Mouse (Mus musculus) embryonic fibroblast, embryonic 13.5 days (primary cell): Measurements from ENCODE around the gene Mmp11. TPM values are rescaled to one million over a fixed set of nuclear protein-coding genes. Genes with fewer than 3 reads are reported as not detected.

Source experiments
- H3K27ac ChIP-seq: 2 replicates; pipeline ENCODE4 v1.5.1; 2012; ENCODE audit warnings: low read length, control low read depth, inconsistent platforms; ENCODE audit not compliant: insufficient read depth
- H3K4me1 ChIP-seq: 2 replicates; pipeline ENCODE4 v1.6.1; 2011; ENCODE audit warnings: low read length; ENCODE audit not compliant: control insufficient read depth, insufficient read depth
- H3K4me3 ChIP-seq: 2 replicates; pipeline ENCODE4 v1.5.1; 2011; ENCODE audit warnings: mild to moderate bottlenecking, control low read depth, low read length; ENCODE audit not compliant: insufficient read depth
- CTCF ChIP-seq: IDR thresholded peaks from 2 replicates; pipeline ENCODE4 v1.5.1; 2011; ENCODE audit warnings: mild to moderate bottlenecking, control low read depth, low read length, moderate library complexity, borderline replicate concordance; ENCODE audit not compliant: insufficient read depth
- POLR2A ChIP-seq: IDR thresholded peaks from 2 replicates; pipeline ENCODE4 v1.6.1; 2011; ENCODE audit warnings: low read depth, mild to moderate bottlenecking, control low read depth, low read length, moderate library complexity
- polyA plus RNA-seq: library from polyadenylated mRNA; stranded (reverse); fragments of >200 nt; gene quantifications from 2 replicates; pipeline ENCODE4 v1.2.4, GENCODE M21; 2011; ENCODE audit warnings: low read depth; ENCODE audit not compliant: missing spikeins, insufficient read length

Mmp11 gene
- polyA plus RNA-seq, 1 experiment = 71.0 TPM

DNA sequence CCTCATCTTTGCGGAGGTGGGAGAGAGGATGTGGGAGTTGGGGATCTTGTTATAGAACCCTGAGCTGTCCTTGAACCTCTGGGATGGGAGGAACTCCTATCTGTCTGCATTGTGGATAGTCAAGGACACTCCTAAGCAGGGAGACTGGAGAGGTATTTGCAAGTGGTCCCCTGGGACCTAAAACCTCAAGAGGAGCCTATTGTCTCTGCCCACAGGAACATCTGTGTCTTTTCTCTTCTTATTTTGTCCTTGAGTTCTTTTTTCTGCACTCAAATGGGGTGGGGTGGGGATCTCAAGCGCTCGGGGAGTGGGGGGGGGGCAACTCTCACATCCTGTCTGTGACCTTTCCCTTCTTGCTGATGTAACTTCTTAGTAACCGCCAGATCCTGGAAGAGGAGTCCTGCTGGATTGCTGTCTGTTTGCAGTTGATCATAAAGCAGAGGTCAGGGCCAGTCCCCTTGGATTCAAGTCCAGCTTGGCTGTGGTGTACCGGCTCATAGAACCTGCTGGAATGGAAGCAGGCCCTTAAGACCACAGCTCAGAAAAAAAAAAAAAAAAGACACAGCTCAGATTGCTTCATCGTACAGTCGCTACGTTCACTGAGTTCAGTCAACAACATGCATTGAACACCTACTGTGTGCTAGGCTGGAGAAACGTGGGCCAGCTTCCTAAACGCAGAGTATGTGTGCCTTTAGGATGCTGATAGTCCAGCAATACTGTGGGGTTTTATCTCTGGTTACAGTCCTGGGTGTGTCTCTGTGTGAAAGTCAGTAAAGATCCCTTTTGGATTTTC lies 1.8 kb upstream of the Mmp11 start:
- peak overlapping the region; percentile 77 for H3K27ac ChIP-seq
- no peak overlapping the region for H3K4me3 ChIP-seq
- TF ChIP-seq POLR2A (no peak), CTCF (no peak)
- peaks cover 3% of the 10 kb centered on the region for H3K4me1 ChIP-seq

DNA sequence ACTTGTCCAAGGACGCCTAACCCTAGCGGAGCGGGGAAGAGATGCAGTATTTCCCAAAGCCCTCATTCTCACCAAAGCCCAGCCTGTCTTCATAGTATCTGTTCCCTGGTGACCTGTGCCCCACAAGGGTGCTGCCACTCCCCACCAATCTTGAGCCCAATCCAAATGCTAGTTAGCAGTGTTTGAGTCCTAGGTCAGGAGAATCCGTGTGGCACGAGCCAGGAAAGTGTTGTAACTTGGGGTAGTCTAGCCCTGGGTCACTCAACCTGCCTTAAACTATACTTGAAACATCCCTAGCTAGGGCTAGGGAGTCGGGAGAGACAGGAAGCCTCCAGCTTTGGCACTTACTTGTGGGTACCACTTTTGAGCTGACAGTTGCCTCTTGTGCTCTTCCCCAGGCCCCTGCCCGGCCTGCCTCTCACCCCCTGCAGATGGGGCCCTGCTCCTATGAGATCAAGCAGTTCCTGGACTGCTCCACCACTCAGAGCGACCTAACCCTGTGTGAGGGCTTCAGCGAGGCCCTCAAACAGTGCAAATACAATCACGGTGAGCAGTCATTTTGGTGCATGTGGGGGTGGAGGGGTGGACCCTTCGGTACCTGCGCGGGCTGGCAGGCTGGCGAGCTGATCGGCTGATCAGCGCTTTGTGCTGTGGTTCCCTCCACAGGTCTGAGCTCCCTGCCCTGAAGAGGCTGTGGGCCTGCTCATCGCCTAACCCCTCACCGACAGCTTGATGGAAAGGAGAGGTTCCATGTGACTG lies 792 bp upstream of the Mmp11 start:
- H3K4me1 ChIP-seq = peaks cover 5% of the 10 kb centered on the region
- TF ChIP-seq CTCF (no peak), POLR2A (no peak)
- H3K27ac ChIP-seq = no peak overlapping the region
- H3K4me3 ChIP-seq = no peak overlapping the region

DNA sequence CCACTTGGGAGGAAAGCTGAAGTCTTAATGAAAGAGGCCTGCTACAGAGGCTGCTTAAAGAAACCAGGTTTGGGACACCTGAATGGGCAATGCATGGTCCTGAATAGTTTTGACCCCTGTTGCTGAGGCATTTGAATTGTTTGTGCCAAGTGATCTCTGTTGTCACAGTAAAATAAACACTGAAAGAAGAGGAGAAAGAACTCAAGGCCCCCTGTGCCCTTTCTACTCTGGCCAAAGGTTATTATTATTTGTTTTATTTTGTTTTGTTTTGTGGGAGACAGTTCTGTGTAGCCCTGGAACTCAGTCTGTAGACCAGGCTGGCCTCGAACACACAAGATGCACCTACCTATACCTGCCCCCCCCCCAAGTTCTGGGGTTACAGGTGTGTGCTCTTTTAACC lies 1.3 kb downstream of the Mmp11 start:
- no peak for TF ChIP-seq CTCF
- no peak for TF ChIP-seq POLR2A
- Histone ChIP-seq H3K4me3 (no peak overlapping the region), H3K27ac (no peak overlapping the region), H3K4me1 (peaks cover 5% of the 10 kb centered on the region)

DNA sequence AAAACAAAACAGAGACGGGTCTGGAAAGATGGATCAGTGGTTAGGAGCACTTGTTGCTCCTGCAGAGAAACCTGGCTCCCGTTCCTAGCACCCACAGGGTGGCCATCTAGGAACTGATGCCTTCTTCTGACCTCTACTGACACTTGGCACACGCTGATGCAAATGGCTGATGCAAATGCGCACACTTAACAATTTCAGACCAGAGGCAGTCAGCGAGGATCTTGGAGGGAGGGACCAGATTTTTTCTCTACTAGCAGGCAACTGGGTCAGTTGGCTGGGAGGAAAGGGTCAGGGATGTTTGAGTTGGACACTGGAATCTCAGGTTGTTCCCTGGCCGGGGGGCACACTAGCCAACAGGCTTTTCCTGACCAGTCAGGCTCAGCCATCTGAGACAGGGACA lies 3.4 kb downstream of the Mmp11 start, which contains the start of gene Chchd10:
Gene Chchd10 (plus strand): TSS at position 240 of the 400 bp plus-strand sequence.
- Histone ChIP-seq H3K27ac (peak within 1 kb of the TSS; percentile 14; the same call in 1 of the 2 replicates), H3K4me1 (peaks cover 8% of the 10 kb centered on the region), H3K4me3 (peak within 1 kb of the TSS; percentile 62)
- TF ChIP-seq CTCF = no peak
- TF ChIP-seq POLR2A = no peak

DNA sequence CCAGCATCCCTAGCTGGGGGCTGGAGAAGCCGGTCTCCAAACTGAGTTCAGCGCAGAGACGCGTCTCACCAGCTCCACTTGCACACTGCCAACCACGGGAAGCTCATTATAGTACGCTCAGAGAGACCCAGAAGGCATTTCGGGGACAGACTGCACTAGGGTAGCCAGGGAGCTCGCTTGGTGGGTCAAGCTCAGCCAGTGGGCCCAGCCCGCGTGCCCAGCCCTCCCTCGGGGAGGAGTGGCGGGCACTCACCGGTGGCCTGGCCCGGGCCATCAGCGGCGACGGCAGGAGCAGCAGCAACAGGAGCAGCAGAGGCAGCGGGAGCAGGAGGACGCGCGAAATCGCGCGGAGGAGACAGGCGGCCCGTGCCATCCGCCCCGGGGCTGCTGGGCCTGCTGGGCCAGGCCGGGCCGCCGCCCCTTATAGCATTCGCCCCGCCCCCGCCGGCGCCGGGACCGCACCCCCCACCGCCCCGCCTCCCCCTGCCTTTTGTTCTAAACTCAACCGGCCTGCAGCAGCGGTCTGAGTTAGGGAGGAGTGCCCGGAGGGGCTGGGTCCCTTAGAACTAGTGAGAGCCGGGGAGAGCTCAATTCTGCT lies 4.1 kb downstream of the Mmp11 start:
- Histone ChIP-seq H3K4me1 (peaks cover 8% of the 10 kb centered on the region), H3K27ac (peak overlapping the region; percentile 14; the same call in 1 of the 2 replicates), H3K4me3 (peak overlapping the region; percentile 62)
- peak; percentile 83 for TF ChIP-seq POLR2A
- TF ChIP-seq CTCF = no peak

DNA sequence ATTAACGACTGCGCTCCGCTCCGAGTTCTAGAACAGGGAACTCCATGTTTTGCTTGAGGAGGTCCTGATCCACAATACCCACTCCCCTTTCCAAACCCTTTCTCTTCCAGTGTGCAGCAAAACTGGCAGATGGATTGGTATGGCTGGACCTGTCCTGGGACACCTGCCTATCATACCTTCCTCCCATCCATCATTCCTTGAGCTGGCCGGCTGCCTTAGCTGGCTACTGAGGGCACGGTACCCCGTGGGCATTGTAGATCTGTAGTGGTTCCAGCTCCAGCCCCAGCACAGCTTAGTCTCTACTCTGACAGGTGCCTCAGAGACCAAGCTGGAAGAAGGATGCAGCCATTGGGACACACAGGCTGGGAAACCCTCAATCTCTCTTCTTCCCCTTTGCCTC lies 5.0 kb downstream of the Mmp11 start:
- TF ChIP-seq POLR2A (no peak), CTCF (no peak)
- Histone ChIP-seq H3K4me1 (peaks cover 8% of the 10 kb centered on the region), H3K27ac (no peak overlapping the region), H3K4me3 (peak overlapping the region; percentile 62)

DNA sequence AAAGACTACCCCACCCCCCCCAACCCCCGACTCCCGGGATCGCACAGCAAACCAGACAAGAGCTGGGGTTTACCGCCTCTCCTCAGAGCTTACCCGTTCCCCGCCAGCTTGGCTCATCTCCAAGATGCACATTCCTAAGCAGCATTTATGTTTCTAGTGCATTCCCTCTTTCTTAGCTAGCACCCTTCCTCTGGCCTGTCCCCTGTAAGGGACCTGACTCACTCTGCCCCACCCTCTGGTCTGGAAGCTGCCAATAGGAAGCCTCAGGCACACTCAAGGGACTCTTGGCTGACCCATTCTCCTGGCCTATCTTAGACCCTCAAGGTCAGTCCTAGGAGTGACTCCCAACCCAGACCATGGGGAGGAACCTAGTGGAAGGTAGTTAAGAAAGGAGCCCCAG lies 6.0 kb downstream of the Mmp11 start:
- no peak overlapping the region for H3K4me3 ChIP-seq
- TF ChIP-seq CTCF (no peak), POLR2A (peak; percentile 27; the same call in 1 of the 2 replicates)
- H3K4me1 ChIP-seq = peaks cover 7% of the 10 kb centered on the region
- no peak overlapping the region; the same call in 1 of the 2 replicates for H3K27ac ChIP-seq

DNA sequence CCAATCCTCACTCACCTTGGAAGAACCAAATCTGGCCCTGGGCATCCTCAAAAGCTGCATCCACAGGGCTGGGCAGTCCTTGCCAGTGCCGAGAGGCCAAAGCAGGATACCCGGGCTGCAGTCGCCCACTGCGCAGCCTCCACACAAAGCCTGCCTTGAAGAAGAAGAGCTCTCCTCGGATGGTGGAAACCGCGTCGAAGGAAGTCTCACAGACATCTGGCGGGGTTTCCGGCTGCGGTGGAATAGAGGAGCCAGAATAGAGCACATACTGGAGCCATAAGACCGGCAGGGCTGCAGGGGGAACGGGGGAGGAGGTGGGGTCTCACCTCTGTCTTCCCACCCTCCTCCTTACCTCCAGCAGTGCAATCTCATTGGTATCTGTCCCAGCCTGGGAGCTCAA lies 9.9 kb downstream of the Mmp11 start:
- H3K4me3 ChIP-seq = no peak overlapping the region
- no peak for TF ChIP-seq CTCF
- TF ChIP-seq POLR2A = no peak
- no peak overlapping the region for H3K27ac ChIP-seq
- peaks cover 3% of the 10 kb centered on the region; the same call in 1 of the 2 replicates for H3K4me1 ChIP-seq

DNA sequence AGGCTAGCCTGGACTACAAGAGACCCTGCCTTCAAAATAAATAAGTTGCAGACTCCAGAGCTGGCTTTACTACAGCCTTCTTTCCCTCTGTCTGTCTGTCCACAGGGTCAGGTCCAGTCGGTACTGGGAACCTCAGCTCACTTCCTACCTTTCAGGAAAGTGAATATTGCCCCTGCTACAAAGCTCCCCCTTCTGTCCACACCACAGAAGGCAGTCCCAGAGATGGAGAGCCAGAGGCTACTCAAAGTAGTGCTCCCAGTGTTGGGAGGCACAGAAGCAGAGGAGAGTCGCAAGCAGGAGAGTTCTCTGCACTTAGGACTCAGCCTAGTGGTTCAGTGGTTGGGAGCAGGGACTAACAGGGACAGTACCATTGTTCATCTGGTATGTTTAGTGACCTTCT lies 12.0 kb downstream of the Mmp11 start:
- TF ChIP-seq POLR2A (no peak), CTCF (no peak)

More for the DNA sequence above, 12.0 kb downstream of the Mmp11 start:
- Histone ChIP-seq H3K4me1 (no peaks in the 10 kb centered on the region), H3K27ac (no peak overlapping the region), H3K4me3 (no peak overlapping the region)
